Mouse (Mus musculus) heart, postnatal 4 days (tissue): ENCODE data around the gene Srsf7. TPM values are rescaled to one million over a fixed set of nuclear protein-coding genes. Genes with fewer than 3 reads are reported as not detected.
"Not testable (repeated sequence)": the region's sequence is repeated elsewhere in the genome, so short reads cannot be mapped to it uniquely, and the experiment has no call there.

Experiments used
- DNase-seq: peaks from one replicate; pipeline ENCODE4 v3.0.0; 2021
- total RNA-seq, 2 experiments: library from RNA; stranded (reverse); gene quantifications; 2 replicates each; pipeline ENCODE4 v1.2.3; 2021

Gene Srsf7
- 100 to 1,000 TPM; 104 to 109 TPM for total RNA-seq

DNA sequence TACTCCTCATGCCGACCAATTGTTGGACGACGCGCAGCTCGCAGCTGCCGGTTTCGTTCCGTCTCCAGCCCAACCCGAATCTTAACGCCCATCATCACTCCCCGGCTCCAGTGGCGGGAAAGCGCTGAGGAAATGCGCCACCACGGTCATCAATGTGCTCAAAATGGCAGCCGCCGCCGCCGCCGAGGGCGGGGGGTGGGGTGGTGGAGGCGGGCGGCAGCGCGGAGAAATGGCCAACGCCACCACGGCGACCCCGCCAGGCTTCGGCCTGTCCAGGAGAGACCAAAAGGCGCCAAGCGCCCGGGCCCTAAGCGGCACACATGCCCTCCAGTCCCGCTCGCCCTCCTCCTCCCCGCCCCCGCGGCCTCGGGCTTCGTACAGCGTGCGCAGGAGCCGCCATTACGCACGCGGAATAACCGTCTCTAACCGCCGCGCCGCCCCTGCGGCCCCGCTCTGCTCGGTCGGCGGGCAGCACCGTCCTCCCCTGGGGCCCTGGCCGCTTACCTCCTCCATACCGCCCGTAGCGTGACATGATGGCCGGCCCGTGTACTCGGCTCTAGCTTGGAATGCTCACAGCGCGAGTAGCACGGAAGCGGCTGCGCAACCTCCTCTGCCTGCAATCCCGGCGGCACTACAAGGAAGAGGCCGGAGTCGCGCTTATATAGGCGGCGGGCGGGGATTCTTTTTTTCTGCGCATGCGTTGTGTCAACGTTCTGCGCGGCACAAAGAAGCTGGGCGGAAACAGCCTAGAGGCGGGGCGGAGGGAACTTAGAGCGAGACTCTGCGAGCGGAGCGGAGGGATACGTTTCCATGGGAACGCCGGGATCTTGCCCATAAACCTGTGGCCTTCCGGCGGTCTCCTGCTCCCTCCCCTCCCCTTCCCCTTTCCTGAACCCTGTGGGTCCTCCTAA, at the start of gene Srsf7, which contains the start of gene Ttc39d:
Srsf7 (minus strand) TSS at position 637 of the 911 bp plus-strand sequence.
Ttc39d (plus strand) TSS at position 790 of the 911 bp plus-strand sequence.
- peak; percentile 99 for DNase-seq

DNA sequence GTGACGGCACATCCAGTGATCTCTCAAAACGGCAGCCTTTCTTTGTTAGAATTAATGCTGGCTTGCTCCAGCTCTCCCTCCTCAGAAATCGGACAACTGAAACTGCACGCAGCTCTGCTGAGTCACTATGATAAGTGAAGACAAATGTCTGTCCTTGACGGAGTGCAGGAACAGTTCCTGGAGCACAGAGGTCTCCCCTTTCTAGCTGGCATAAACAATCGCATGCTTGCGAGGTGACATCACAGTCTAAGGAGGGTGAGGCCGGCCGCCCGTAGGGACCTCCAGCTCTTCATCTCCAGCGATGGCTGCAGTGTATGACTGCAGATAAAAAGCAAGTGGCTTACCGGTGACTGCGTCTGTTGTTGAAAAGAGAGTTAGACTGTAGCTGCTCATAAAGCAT, 48.1 kb upstream of the Srsf7 start:
- peak; percentile 80 for DNase-seq

GRCm38 (mm10) chr17:80254421-80254820, 47.3 kb upstream of the Srsf7 start:
- no peak for DNase-seq

- DNase-seq: no peak
Measured at GRCm38 (mm10) chr17:80252757-80253525, 45.8 kb upstream of the Srsf7 start.

DNA sequence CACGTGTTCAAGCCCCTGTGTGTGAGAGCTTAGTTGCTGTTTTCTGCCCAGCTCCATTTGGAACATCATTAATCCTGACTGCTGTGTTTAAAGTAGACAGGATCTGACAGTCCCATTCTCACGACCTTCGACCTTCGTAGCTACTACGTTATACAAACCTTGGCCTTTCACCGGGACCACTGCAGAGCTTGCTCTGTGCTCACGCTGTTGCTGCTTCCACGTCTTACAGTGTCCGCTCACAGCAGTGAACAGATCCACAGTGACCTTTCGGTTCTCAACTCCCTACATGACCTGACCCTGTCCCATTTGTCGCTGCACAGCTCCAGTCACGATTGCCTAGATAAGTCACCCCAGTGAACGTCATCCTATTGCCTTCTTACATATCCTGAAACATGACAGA, 36.0 kb upstream of the Srsf7 start:
- DNase-seq: no peak

DNA sequence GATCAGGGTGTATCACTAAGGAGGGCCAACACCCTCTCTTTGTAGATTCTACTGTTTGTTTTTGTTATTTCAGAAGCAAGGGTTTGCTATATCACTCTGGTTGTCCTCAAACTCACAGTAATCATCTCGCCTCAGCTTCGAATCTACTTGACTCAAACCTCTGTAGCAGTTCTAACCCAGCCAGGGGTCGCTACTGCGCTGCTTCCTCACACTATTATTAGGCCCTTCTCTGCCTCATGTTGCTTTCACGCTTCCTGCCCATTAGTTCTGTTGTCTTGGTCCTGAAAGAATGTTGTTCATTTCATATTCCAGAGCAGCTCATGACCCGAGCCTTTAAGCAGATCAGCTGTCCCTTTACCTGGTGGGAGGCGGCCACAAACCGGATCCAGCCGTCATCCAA, 34.5 kb upstream of the Srsf7 start:
- DNase-seq: no peak

GRCm38 (mm10) chr17:80237475-80237874, 30.4 kb upstream of the Srsf7 start:
- DNase-seq: no peak

DNA sequence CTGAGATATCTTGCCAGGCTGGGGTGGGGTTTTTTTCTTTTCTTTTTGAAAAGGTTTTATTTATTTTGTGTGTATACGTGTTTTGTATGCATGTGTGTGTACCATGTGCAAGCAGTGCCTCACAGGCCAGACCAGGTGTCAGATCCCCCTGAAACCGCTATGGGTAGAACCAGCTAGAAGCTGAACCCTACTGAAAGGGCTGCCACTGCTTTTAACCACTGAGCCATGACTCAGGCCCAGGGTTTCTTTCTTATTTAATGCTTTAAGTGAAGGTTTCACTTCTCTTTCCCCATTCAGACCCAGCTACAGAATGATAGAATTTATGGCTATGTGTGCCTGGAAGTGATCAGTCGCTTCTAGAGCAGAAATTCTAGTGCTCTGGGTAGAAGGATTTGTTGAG, 29.7 kb upstream of the Srsf7 start:
- no peak for DNase-seq

DNA sequence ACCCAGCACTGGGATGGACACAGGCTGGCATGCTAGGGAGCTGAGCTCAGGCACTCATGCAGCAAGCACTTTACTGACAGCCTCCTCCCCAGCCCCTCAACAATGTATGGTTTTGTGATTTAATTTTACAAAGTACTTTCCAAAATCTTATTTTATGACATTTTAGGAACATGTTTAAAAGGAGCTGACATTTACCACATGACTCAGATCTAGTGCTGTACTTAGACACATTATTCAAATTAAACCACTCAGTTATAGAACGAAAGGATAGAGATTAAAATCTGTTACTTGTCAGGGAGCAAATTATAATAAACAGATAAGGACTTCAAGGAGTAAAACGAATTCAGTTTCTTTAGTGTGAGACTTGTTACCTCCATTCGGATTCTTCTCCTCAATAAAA, 28.4 kb upstream of the Srsf7 start:
- DNase-seq: no peak

GRCm38 (mm10) chr17:80234376-80234775, 27.3 kb upstream of the Srsf7 start:
- DNase-seq: no peak

GRCm38 (mm10) chr17:80233844-80234243, 26.7 kb upstream of the Srsf7 start:
- DNase-seq: no peak

DNA sequence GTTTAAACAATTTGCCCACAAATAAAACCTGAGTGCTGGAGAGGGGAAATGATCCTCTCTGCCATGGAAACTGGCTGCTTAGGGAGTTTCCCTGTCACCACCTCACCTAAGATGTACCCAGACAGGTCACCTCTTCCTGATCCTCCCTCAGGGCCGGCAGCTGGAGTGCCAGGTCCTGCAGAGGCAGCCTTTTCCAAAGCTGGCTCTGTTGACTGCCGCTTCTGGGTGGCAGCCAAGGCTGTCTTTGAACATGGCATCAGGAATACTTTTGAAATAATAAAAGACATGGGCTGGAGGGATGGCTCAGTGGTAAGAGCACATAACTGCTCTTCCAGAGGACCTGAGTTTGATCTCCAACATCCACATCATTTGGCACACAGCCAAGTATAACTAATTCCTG, 22.3 kb upstream of the Srsf7 start:
- peak; percentile 50 for DNase-seq

GRCm38 (mm10) chr17:80225142-80225541, 18.0 kb upstream of the Srsf7 start:
- DNase-seq: not testable (repeated sequence)

DNA sequence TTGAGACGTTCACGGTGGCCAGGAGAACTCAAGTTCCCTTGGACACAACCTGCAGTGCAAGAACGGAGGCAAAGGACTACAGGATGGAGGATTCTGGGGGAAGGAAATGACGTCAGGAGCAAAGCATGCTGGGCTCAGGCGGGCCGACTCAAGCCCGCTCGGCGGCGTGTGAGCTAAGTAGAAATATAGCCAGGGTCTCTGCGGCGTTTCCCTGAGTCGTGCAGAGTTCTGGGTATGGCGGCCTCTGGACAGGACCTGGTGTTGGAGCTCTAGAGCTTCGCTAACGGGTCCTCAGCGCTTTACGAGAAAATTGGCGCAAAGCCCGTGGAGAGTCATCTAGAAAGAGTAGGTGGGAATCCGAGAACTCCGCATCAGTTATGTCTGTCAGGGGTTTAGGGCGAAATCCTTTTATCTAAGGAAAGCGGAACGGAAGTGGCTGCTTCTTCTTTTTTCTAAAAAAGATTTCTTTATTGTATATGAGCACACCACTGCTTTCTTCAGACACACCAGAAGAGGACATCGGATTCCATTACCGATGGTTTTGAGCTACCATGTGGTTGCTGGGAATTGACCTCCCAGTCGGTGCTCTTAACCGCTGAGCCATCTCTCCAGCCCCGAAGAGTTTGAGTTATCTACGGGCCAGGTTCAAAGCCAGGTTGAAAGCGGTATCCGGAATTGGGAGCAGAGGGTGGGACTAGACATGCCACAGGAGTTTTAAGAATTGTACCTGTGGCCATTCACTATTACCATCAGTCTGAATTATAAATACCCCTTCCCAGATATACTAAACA, 17.4 kb upstream of the Srsf7 start, which contains the start of gene Gemin6:
Gemin6 (plus strand) TSS at position 116 of the 791 bp plus-strand sequence.
- peak; percentile 84 for DNase-seq

DNA sequence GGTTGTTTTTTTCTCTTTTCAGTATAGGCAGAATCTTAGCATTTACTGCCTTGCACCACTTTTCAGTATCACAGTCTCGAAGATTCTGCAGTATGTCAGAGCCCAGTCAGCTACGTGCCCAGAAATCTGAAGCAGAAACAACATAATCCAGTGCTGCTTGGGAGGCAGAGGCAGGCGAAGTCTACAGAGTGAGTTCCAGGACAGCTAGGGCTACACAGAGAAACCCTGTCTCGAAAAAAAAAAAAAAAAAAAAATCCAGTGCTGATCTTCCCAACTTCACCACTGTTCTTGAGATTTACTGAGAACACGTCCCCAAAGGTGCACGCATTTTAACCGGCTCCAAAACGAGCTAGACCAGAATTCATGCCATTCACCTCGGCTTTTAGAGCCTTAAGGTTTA, 16.7 kb upstream of the Srsf7 start:
- no peak for DNase-seq

DNA sequence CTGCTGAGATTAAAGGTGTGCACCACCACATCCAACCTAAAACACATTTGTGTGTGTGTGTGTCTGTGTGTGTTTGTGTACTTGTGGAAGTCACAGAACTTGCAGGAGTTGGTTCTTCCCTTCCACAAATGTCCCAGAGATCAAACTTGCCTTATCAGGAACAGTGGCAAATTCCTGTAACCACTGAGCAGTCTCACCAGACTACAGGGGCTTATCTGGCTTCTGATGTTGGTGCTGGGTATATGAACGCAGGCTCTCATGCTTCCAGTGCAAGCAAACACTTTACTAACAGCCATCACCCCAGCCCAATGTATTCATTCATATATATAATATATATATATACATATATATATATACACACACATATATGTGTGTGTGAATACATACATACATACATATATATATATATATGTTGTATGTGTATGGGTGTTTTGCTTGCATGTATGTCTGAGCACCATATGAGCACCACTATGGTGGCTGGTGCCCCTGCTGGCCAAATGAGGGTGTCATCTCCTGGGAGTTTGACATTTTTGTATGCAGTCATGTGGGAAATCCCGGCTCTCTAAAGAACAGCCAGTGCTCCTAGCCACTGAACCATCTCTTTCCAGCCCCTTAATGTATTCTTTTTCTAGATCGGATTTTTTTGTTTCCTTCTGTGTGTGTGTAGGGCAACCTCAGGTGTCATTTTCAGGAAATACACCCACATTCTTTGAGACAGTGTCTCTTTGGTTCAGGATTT, 15.0 kb upstream of the Srsf7 start:
- DNase-seq: no peak

DNA sequence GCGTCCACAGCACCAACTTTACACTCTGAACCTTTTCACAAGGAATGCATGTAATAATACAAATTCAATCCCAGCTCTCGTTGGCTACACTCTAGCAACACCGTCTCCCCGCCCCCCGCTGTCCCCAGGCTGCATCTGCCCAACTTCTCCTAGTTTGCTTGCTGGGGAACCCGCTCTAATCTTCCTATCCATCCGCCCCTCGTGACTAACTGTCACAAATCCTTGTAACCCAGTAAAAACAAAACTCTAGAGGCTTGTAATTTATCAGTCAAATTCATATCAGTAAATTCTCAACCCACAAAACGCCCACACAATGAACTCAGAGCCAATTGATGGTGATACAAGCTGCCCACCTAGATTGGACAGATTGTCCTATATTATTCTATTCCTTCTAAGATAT, 14.1 kb upstream of the Srsf7 start:
- no peak for DNase-seq

- DNase-seq: no peak
Measured at GRCm38 (mm10) chr17:80220131-80220530, 13.0 kb upstream of the Srsf7 start.

GRCm38 (mm10) chr17:80213998-80214397, 6.9 kb upstream of the Srsf7 start:
- not testable (repeated sequence) for DNase-seq

GRCm38 (mm10) chr17:80206301-80206670, 821 bp downstream of the Srsf7 start:
- no peak for DNase-seq

DNA sequence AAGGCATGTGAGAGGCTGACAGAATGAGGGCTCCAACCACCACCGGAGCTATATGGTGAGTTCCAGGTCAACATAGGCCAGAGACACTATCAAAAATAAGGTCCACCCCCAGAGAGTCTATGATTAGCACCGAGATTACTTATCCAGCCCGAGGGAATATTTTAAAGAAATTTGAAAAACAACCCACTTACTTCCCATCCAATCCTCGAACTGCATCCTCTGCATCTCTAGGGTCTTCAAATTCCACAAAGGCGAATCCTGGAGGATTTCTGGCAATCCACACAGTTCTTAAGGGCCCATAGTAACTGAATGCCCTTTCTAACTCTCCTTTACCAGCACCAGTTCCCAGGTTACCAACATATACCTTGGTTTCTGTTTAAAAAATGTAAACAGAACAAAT, 1.4 kb downstream of the Srsf7 start:
- DNase-seq: no peak
